Mouse (Mus musculus) neural tube, embryonic 15.5 days (tissue): ENCODE data around the gene Rhox2e. TPM values are rescaled to one million over a fixed set of nuclear protein-coding genes. Genes with fewer than 3 reads are reported as not detected.
"Not testable (repeated sequence)": the region's sequence is repeated elsewhere in the genome, so short reads cannot be mapped to it uniquely, and the experiment has no call there.

Experiments
- ATAC-seq: fragments of 200-750 bp; cut with Nextera tagmentation; 2 replicates; pipeline ENCODE4 v1.8.0; 2017; ENCODE audit warnings: mild to moderate bottlenecking, moderate TSS enrichment, moderate library complexity; ENCODE audit not compliant: low FRiP score
- H3K27ac ChIP-seq: fragments of 300-500 bp; sonication (generic); replicated peaks from 2 replicates; pipeline ENCODE4 v1.5.1; 2015; ENCODE audit warnings: mild to moderate bottlenecking, inconsistent platforms
- H3K27me3 ChIP-seq: fragments of 300-500 bp; sonication (generic); replicated peaks from 2 replicates; pipeline ENCODE4 v1.6.1; 2015; ENCODE audit warnings: inconsistent platforms
- H3K36me3 ChIP-seq: fragments of 300-500 bp; sonication (generic); 2 replicates; pipeline ENCODE4 v1.6.1; 2015; ENCODE audit warnings: inconsistent platforms
- H3K4me1 ChIP-seq: fragments of 300-500 bp; sonication (generic); 2 replicates; pipeline ENCODE4 v1.6.1; 2015; ENCODE audit warnings: inconsistent platforms
- H3K4me2 ChIP-seq: fragments of 300-500 bp; sonication (generic); 2 replicates; pipeline ENCODE4 v1.6.1; 2015; ENCODE audit warnings: inconsistent platforms, mild to moderate bottlenecking, moderate library complexity
- H3K4me3 ChIP-seq: fragments of 300-500 bp; sonication (generic); replicated peaks from 2 replicates; pipeline ENCODE4 v1.5.1; 2015; ENCODE audit warnings: mild to moderate bottlenecking, inconsistent platforms
- H3K9ac ChIP-seq: fragments of 300-500 bp; sonication (generic); replicated peaks from 2 replicates; pipeline ENCODE4 v1.6.1; 2015; ENCODE audit warnings: mild to moderate bottlenecking, inconsistent platforms
- H3K9me3 ChIP-seq: fragments of 300-500 bp; sonication (generic); replicated peaks from 2 replicates; pipeline ENCODE4 v1.6.1; 2016; ENCODE audit warnings: inconsistent platforms
- WGBS: fragments of 180-500 bp; shearing (Covaris S2); methylation state at CpG from one replicate; pipeline ENCODE4 v1.1.7; 2015; ENCODE audit warnings: mixed read lengths; 5-methylcytosine and 5-hydroxymethylcytosine counted together
- polyA plus RNA-seq: library from polyadenylated mRNA; unstranded; fragments of >200 nt; fragmentation: Nextera tagmentation; extraction: Ambion mirVana; gene quantifications from 2 replicates; pipeline ENCODE4 v1.2.1, GENCODE M21; 2015

Rhox2e gene
- not detected in 2 replicates for polyA plus RNA-seq

- H3K9me3 ChIP-seq, H3K4me1 ChIP-seq, H3K9ac ChIP-seq, H3K4me2 ChIP-seq, H3K36me3 ChIP-seq, ATAC-seq, H3K4me3 ChIP-seq, H3K27me3 ChIP-seq, H3K27ac ChIP-seq: not testable (repeated sequence)
- WGBS: 89% methylated on average over 2 of the region's 8 CpGs
Observed at GRCm38 (mm10) chrX:37530152-37530551, at the start of gene Rhox2e. Rhox2e (plus strand) TSS chrX:37530452.

- H3K9ac ChIP-seq, H3K4me3 ChIP-seq, H3K36me3 ChIP-seq, H3K4me2 ChIP-seq, H3K9me3 ChIP-seq, H3K27me3 ChIP-seq, ATAC-seq, H3K27ac ChIP-seq, H3K4me1 ChIP-seq: not testable (repeated sequence)
- WGBS: 97% methylated on average over 14 of the region's 18 CpGs
Observed at GRCm38 (mm10) chrX:37514059-37514458, 16.2 kb upstream of the Rhox2e start, which contains the start of gene Rhox4d. Rhox4d (plus strand) TSS chrX:37514359.

DNA sequence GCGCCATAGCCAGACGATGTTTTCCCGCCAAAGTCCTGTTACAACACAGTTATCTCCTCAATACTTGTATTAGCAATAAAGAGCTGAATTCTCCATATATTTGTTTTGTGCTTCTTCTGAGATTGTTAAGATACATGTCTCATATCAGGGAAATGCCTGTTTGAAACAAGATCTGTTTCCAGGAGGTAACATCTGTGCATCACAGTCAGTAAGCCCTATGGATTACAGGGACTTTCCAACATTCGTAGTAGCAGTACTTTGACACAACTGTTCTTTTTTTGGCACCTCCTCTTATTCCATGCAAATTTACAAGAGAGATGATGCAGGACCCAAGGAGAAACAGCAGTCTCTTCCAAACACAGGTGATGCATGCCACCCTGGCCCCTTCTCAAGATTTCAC is 11.5 kb downstream of the Rhox2e start, which contains the start of gene Rhox3e:
Rhox3e (plus strand) TSS at position 301 of the 400 bp plus-strand sequence.
- not testable (repeated sequence) for H3K4me1 ChIP-seq, H3K27ac ChIP-seq, H3K36me3 ChIP-seq, H3K4me2 ChIP-seq, ATAC-seq, H3K9me3 ChIP-seq, H3K4me3 ChIP-seq, H3K27me3 ChIP-seq, H3K9ac ChIP-seq
- WGBS: 100% methylated on average over 1 of the region's 4 CpGs

GRCm38 (mm10) chrX:37557112-37557511 is 26.9 kb downstream of the Rhox2e start, which contains the start of gene Rhox4e:
Rhox4e (plus strand) TSS chrX:37557412.
- H3K4me1 ChIP-seq, H3K4me2 ChIP-seq, H3K36me3 ChIP-seq, H3K9me3 ChIP-seq, H3K27me3 ChIP-seq, H3K27ac ChIP-seq, H3K9ac ChIP-seq, H3K4me3 ChIP-seq, ATAC-seq: not testable (repeated sequence)
- WGBS: 96% methylated on average over 10 of the region's 18 CpGs

GRCm38 (mm10) chrX:37571105-37571504 is 40.9 kb downstream of the Rhox2e start, which contains the start of gene Rhox2f:
Rhox2f (plus strand) TSS chrX:37571405.
- not testable (repeated sequence) for ATAC-seq, H3K36me3 ChIP-seq, H3K27me3 ChIP-seq, H3K9me3 ChIP-seq, H3K9ac ChIP-seq, H3K27ac ChIP-seq, H3K4me1 ChIP-seq, H3K4me2 ChIP-seq, H3K4me3 ChIP-seq
- 93% methylated on average over 8 of the region's 8 CpGs for WGBS

- H3K4me1 ChIP-seq, H3K27ac ChIP-seq, H3K4me3 ChIP-seq, H3K4me2 ChIP-seq, H3K36me3 ChIP-seq, H3K27me3 ChIP-seq, H3K9me3 ChIP-seq, H3K9ac ChIP-seq, ATAC-seq: not testable (repeated sequence)
- 84% methylated on average over 2 of the region's 2 CpGs for WGBS
Observed at GRCm38 (mm10) chrX:37572638-37573037, 42.4 kb downstream of the Rhox2e start.

GRCm38 (mm10) chrX:37580692-37581091 is 50.4 kb downstream of the Rhox2e start, which contains the start of gene Rhox3f:
Rhox3f (plus strand) TSS chrX:37580992.
- H3K36me3 ChIP-seq, ATAC-seq, H3K4me3 ChIP-seq: not testable (repeated sequence)

More at GRCm38 (mm10) chrX:37580692-37581091, 50.4 kb downstream of the Rhox2e start, which contains the start of gene Rhox3f:
- not testable (repeated sequence) for H3K9me3 ChIP-seq, H3K9ac ChIP-seq, H3K4me1 ChIP-seq, H3K27me3 ChIP-seq, H3K27ac ChIP-seq, H3K4me2 ChIP-seq

Other genes with a start within 250 kb of the Rhox2e start
- not detected in 2 replicates for gene Rhox3a2, start 150.4 kb upstream of the Rhox2e start, polyA plus RNA-seq
- 8.1 TPM in 1 of 2 replicates, not detected in the other for gene Rhox4a2, start 139.6 kb upstream of the Rhox2e start, polyA plus RNA-seq
- gene Rhox2b, start 118.4 kb upstream of the Rhox2e start, polyA plus RNA-seq: not detected in 2 replicates
- 3.9 TPM in 1 of 2 replicates, not detected in the other for gene Rhox4b, start 98.0 kb upstream of the Rhox2e start, polyA plus RNA-seq
- not detected in 2 replicates for gene Rhox2c, start 76.8 kb upstream of the Rhox2e start, polyA plus RNA-seq
- not detected in 2 replicates for gene Rhox3c, start 71.9 kb upstream of the Rhox2e start, polyA plus RNA-seq
- not detected in 2 replicates for gene Rhox4c, start 50.1 kb upstream of the Rhox2e start, polyA plus RNA-seq
- not detected in 2 replicates for gene Rhox2d, start 37.0 kb upstream of the Rhox2e start, polyA plus RNA-seq
- gene Rhox4d, start 16.1 kb upstream of the Rhox2e start, polyA plus RNA-seq: not detected in 2 replicates
- not detected in 2 replicates for gene Rhox3e, start 11.6 kb downstream of the Rhox2e start, polyA plus RNA-seq
- not detected in 2 replicates for gene Rhox4e, start 27.0 kb downstream of the Rhox2e start, polyA plus RNA-seq
- 0.36 TPM in 1 of 2 replicates, not detected in the other for gene Rhox2f, start 41.0 kb downstream of the Rhox2e start, polyA plus RNA-seq
- gene Rhox3f, start 50.5 kb downstream of the Rhox2e start, polyA plus RNA-seq: not detected in 2 replicates
- not detected in 2 replicates for gene Rhox4f, start 77.3 kb downstream of the Rhox2e start, polyA plus RNA-seq
- not detected in 2 replicates for gene Rhox3g, start 98.2 kb downstream of the Rhox2e start, polyA plus RNA-seq
- not detected in 2 replicates for gene Rhox2g, start 113.0 kb downstream of the Rhox2e start, polyA plus RNA-seq
- gene Rhox4g, start 120.9 kb downstream of the Rhox2e start, polyA plus RNA-seq: not detected in 2 replicates
- not detected in 2 replicates for gene Rhox3h, start 138.3 kb downstream of the Rhox2e start, polyA plus RNA-seq
- not detected in 2 replicates for gene Rhox2h, start 142.8 kb downstream of the Rhox2e start, polyA plus RNA-seq